Mouse (Mus musculus): ENCODE measurements at regions not wholly inside any gene's neighbourhood (a gene's known extent, or its start where the extent isn't known, plus 50 kb on each side); places are given as distances from the start of the nearest gene placed in this dataset.

GRCm38 (mm10) chr13:30044790-30045189 lies 58.9 kb upstream of the E2f3 start:
- no peak for DNase-seq (ENCODE audit: low spot score in 2 of 2)

DNA sequence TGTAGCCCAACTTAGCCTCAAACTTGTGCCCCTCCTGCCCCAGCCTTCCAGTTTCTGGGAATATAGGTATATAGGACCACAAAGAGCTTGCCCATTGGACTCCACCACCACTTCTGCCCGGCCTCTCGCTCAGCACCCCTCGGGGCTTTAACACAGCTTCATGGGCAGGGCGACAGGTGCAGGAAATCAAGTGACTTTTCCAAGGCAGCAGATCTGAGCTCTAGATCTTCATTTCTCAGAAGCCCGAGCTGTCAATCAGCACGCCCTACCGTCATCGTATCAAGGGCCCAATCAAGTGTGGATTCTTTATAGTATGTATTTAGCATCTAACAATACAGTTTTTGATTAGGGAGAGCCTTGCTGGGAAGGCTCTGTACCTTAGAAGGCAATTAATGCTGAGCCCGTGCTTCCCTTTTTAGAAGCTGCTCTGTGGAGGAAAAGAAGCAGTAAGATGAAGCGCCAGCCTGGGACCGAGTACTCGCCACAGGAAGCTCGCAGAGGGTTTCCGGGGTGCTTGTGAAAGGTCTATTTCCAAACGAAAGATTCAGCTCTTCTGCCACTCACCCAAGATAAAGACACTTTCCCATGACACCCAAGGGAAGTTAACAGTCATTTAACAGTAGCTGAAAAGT lies 56.9 kb upstream of the E2f3 start:
- DNase-seq (ENCODE audit: low spot score in 2 of 2), result no peak

DNA sequence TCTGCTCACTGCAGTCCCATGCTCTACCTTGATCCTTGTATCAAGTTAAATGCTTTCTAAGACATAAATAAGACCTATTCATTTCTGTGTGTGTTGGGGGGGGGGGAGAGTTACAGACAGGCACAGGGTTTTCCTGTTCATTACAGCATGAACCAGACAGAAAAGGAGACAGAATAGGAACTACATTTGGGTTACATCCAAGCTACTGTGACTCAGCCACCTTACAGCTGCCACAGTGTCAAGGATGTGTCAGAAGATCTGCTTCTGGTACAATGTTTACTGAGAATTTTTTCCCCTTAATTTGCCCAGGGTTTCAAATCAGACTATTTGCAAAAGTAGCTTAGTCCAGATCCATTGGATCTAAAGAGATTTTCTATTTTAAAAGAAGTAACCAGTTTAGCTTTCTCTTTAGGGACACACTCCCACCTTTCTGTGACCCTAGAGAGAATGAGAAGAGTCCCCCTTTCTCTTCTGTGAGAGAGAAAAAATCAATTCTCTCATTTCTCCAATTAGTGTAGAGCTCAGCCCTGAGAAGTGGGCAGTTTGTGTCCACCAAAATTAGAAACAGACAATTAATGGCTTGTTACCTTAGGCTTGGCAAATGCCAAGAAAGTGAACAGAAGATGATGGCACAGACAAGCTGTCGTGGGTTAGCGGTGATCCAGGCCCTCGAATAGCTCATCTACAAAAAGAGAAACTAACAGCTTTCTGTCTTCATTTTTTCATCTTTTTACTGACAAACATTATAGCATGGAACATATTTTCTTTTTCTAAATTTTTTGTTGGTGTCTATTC lies 55.8 kb upstream of the E2f3 start:
- no peak for DNase-seq (ENCODE audit: low spot score in 2 of 2)

DNA sequence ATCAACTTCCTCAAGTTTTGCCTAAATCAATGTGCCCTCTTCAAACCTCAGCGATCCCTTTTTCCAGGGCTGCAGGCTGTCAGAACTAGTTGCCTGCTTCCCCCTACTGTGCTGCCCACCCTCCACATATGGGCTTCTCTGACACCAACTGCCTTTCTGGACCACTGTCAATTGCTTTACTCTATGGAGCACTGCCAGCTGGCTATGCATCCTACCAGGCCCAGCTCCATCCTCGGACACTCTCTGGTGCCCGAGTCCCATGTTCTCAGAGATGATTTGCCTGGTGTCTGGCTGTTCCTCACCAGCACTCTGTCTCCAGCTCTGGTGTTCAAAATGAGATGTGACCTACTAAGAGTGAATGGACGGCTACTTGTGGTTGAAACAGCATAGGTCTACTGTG lies 54.4 kb upstream of the E2f3 start:
- peak in 1 of 2 experiments; percentile 70 for DNase-seq (ENCODE audit: low spot score in 2 of 2)

- DNase-seq (ENCODE audit: low spot score in 2 of 2), result no peak
Measured at GRCm38 (mm10) chr13:30039791-30040190, 53.9 kb upstream of the E2f3 start.

DNA sequence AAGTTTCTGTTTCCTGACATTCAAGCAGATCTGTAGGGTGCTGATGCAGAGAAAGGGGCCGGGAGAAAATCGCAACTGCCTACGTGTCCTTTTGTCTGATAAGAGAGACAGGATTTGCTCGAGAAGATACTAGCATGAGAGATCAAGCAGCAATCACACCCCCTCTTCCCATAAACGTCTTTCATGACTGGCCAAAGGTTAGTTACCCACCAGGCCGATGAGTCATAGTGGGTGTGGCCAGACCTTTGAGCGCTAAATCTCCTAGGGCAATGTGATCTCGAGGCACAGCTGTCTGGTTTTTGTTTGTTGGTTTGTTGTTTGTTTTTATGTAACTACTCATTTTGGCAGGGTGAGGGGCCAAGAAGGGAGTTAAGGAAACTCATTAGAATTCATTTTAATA lies 50.7 kb upstream of the E2f3 start:
- no peak for DNase-seq (ENCODE audit: low spot score in 2 of 2)

DNA sequence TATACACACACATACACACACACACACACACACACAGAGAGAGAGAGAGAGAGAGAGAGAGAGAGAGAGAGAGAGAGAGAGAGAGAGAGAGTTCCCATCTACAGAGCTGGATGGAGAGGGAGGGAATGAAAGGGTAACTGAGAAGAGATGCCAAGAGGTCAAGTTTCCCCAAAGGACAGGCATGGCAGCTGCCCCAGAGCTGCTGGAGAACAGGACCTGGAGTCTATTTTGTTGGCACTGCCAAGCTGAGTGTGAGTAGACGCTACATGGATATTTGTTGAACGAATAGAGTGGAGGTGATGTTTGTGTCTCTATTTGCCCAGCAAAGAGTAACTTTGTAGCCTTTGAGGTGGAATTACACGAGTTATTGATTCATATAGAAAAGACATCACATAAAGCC lies 50.2 kb upstream of the E2f3 start:
- no peak for DNase-seq (ENCODE audit: low spot score in 2 of 2)
